Mouse (Mus musculus) layer of hippocampus, postnatal 25 days (tissue): ENCODE data around the gene Taok3. TPM values are rescaled to one million over a fixed set of nuclear protein-coding genes. Genes with fewer than 3 reads are reported as not detected.

ENCODE experiments used
- total RNA-seq, 2 experiments: library from RNA; stranded (reverse); gene quantifications; 2 replicates each; pipeline ENCODE4 v1.2.3; 2021

Gene Taok3
- total RNA-seq, 2 experiments from 2014 or later, result 52.4 to 59.1 TPM

Other genes with a start within 250 kb of the Taok3 start
- gene Suds3, start 4.0 kb upstream of the Taok3 start, total RNA-seq, result 100 to 1,000 TPM; 109 to 110 TPM
- gene Pebp1, start 167.5 kb downstream of the Taok3 start, total RNA-seq, result 100 to 1,000 TPM; 698 to 787 TPM
- 1 to 10 TPM; 2.0 to 2.6 TPM for gene Vsig10, start 199.0 kb downstream of the Taok3 start, total RNA-seq
- gene Wsb2, start 237.2 kb downstream of the Taok3 start, total RNA-seq, result 100 to 1,000 TPM; 264 to 285 TPM